Mouse (Mus musculus) neural tube, embryonic 15.5 days (tissue): ENCODE data around the gene Ptf1a. TPM values are rescaled to one million over a fixed set of nuclear protein-coding genes. Genes with fewer than 3 reads are reported as not detected.

Source experiments
- ATAC-seq: fragments of 200-750 bp; cut with Nextera tagmentation; 2 replicates; pipeline ENCODE4 v1.8.0; 2017; ENCODE audit warnings: mild to moderate bottlenecking, moderate TSS enrichment, moderate library complexity; ENCODE audit not compliant: low FRiP score
- H3K27ac ChIP-seq: fragments of 300-500 bp; sonication (generic); replicated peaks from 2 replicates; pipeline ENCODE4 v1.5.1; 2015; ENCODE audit warnings: mild to moderate bottlenecking, inconsistent platforms
- H3K27me3 ChIP-seq: fragments of 300-500 bp; sonication (generic); replicated peaks from 2 replicates; pipeline ENCODE4 v1.6.1; 2015; ENCODE audit warnings: inconsistent platforms
- H3K36me3 ChIP-seq: fragments of 300-500 bp; sonication (generic); 2 replicates; pipeline ENCODE4 v1.6.1; 2015; ENCODE audit warnings: inconsistent platforms
- H3K4me1 ChIP-seq: fragments of 300-500 bp; sonication (generic); 2 replicates; pipeline ENCODE4 v1.6.1; 2015; ENCODE audit warnings: inconsistent platforms
- H3K4me2 ChIP-seq: fragments of 300-500 bp; sonication (generic); 2 replicates; pipeline ENCODE4 v1.6.1; 2015; ENCODE audit warnings: inconsistent platforms, mild to moderate bottlenecking, moderate library complexity
- H3K4me3 ChIP-seq: fragments of 300-500 bp; sonication (generic); replicated peaks from 2 replicates; pipeline ENCODE4 v1.5.1; 2015; ENCODE audit warnings: mild to moderate bottlenecking, inconsistent platforms
- H3K9ac ChIP-seq: fragments of 300-500 bp; sonication (generic); replicated peaks from 2 replicates; pipeline ENCODE4 v1.6.1; 2015; ENCODE audit warnings: mild to moderate bottlenecking, inconsistent platforms
- H3K9me3 ChIP-seq: fragments of 300-500 bp; sonication (generic); replicated peaks from 2 replicates; pipeline ENCODE4 v1.6.1; 2016; ENCODE audit warnings: inconsistent platforms
- WGBS: fragments of 180-500 bp; shearing (Covaris S2); methylation state at CpG from one replicate; pipeline ENCODE4 v1.1.7; 2015; ENCODE audit warnings: mixed read lengths; 5-methylcytosine and 5-hydroxymethylcytosine counted together
- polyA plus RNA-seq: library from polyadenylated mRNA; unstranded; fragments of >200 nt; fragmentation: Nextera tagmentation; extraction: Ambion mirVana; gene quantifications from 2 replicates; pipeline ENCODE4 v1.2.1, GENCODE M21; 2015

Ptf1a gene
- 0.23 TPM in 1 of 2 replicates, not detected in the other for polyA plus RNA-seq

DNA sequence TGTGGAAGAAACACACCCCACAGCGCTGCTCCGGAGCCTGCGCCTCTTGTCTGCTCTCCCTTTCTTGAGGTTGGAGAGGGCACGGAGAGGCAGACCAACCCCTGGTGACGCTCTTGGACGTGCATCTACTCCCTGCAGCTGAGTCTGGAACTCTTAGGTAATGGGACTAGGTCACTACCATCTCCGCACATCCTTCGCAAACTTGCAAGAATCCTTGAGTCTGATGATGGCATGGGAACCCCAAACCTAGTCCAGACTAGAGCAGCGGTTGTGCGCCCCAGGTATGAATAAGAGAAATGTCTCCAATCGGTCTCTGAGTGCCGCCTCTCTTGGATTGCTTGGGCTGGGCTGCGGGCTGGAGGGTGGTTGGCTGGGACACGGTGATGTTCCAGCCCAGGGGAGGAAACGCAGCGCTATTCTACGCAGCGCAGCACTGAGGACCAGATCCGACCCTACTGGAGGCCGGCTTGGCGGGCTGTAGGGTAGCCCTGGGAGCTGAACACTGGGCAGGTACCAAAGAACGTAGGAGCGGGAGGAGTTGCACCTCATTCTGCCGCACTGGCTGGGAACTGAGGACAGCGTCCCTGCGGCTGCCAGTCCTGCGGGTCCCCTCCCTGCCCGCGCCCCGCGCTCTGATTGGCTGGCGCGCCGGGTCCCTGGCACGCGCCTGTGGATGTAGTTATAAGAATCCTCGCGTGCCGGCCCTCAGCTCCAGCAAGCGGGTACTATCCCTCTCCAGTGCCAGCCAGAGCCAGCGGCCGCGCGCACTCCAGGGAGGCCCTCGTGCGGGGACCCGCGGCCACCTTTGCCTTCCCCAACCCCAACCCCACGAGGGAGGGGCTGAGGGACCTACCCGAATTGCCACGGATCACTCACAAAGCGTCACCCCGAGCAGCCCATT lies at the start of gene Ptf1a:
Gene Ptf1a, plus strand, starts transcription at position 733 of the 901 bp plus-strand sequence.
- Histone ChIP-seq H3K36me3 (no peaks in the 10 kb centered on the region), H3K4me2 (peak within 1 kb of the TSS; percentile 67), H3K9me3 (no peaks in the 10 kb centered on the region), H3K27me3 (peaks cover 92% of the 10 kb centered on the region), H3K4me3 (peak within 1 kb of the TSS; percentile 41), H3K4me1 (peaks cover 31% of the 10 kb centered on the region), H3K27ac (no peak within 1 kb of the TSS), H3K9ac (peak within 1 kb of the TSS; percentile 11; the same call in 1 of the 2 replicates)
- WGBS, result under 1% methylated on average over 53 of the region's 53 CpGs
- peak; percentile 69 for ATAC-seq

DNA sequence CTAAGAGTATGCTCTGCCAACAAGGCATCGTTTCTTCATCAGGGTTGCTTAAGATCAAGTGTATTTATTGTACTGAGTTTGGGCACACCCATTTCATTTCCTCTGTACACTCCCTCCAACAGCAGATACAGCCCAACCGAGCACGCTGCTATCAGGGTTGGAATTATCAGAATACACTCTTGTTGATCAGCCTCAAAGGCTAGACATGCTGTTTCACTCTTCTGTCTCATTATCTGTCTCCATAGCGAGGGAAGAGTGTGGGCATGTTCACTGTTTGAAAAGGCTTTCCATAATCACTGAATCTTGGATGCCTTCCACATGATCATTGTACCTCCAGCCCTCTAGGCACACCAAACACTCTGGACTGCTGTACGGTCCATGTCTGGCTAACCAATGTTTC lies 40.1 kb upstream of the Ptf1a start:
- H3K36me3 ChIP-seq, result no peaks in the 10 kb centered on the region
- 79% methylated on average over 5 of the region's 5 CpGs for WGBS
- H3K27me3 ChIP-seq, result no peaks in the 10 kb centered on the region
- H3K4me2 ChIP-seq, result no peak overlapping the region
- H3K27ac ChIP-seq, result no peak overlapping the region
- no peaks in the 10 kb centered on the region for H3K9me3 ChIP-seq
- no peak overlapping the region for H3K9ac ChIP-seq
- no peak for ATAC-seq
- no peak overlapping the region for H3K4me3 ChIP-seq
- no peaks in the 10 kb centered on the region for H3K4me1 ChIP-seq

DNA sequence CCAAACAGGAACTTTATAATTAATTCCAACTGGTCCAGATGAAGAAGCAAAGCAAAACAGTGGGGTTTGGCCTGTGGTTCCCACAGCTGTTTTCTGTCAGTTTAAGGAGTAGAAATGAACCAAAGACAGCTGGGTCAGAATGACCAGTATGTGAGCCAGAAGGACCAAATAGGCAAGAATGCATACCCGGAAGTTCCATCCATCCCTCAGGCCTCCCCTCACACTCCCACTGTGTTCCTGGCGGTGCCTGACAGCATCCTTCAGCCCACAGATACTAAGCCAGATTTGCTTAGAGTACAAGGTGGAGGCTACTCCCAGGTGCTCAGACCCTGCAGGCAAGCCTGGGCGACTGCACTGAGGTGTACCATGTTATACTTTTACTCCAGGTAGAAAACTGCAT lies 38.9 kb upstream of the Ptf1a start:
- 83% methylated on average over 3 of the region's 3 CpGs for WGBS
- no peak overlapping the region for H3K27ac ChIP-seq
- no peaks in the 10 kb centered on the region for H3K9me3 ChIP-seq
- H3K4me2 ChIP-seq, result no peak overlapping the region
- no peaks in the 10 kb centered on the region for H3K4me1 ChIP-seq
- H3K4me3 ChIP-seq, result no peak overlapping the region
- no peak for ATAC-seq
- H3K36me3 ChIP-seq, result no peaks in the 10 kb centered on the region
- no peak overlapping the region for H3K9ac ChIP-seq
- no peaks in the 10 kb centered on the region for H3K27me3 ChIP-seq

DNA sequence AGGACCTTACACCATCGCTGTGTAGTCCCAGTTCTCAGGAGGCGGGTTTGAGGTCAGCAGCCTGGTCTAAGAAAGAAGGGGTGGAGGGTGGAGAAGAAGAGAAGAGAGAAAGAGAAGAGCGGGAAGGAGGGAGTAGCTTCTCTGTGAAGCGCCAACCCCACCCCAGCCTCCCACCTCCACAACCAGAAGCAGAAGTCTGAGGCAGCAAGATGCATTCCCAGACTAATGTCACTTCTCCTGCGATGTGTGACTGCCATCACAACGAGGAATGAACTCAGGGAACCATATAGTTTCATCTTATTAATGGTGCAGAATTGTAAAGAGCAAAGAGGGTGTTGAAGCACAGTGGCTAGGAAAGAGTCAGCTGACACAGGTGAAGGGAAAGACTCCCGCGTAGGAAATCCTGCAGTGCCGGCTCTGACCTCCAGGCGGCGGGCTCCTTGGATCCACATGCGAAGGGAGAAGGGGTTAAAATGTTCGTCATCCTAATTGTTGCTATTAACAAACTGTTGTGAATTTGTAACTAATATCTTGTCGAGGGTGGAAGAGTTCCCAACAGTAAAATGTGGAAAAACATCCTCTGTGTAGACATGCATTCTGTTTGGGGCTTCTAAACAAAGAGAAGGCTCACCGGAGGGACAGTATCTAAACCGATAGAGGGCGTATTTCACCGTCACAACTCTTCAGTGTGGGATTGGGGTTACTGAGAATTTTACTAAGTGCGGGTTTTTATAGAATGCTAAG lies 31.1 kb upstream of the Ptf1a start:
- peak; percentile 76 for ATAC-seq
- peak overlapping the region; percentile 31; the same call in 1 of the 2 replicates for H3K9ac ChIP-seq
- H3K4me1 ChIP-seq, result no peaks in the 10 kb centered on the region
- H3K36me3 ChIP-seq, result no peaks in the 10 kb centered on the region
- peak overlapping the region; percentile 36 for H3K4me3 ChIP-seq
- peaks cover 5% of the 10 kb centered on the region for H3K27me3 ChIP-seq
- H3K27ac ChIP-seq, result no peak overlapping the region
- peak overlapping the region; percentile 65 for H3K4me2 ChIP-seq
- H3K9me3 ChIP-seq, result no peaks in the 10 kb centered on the region
- WGBS, result 22% methylated on average over 19 of the region's 19 CpGs

DNA sequence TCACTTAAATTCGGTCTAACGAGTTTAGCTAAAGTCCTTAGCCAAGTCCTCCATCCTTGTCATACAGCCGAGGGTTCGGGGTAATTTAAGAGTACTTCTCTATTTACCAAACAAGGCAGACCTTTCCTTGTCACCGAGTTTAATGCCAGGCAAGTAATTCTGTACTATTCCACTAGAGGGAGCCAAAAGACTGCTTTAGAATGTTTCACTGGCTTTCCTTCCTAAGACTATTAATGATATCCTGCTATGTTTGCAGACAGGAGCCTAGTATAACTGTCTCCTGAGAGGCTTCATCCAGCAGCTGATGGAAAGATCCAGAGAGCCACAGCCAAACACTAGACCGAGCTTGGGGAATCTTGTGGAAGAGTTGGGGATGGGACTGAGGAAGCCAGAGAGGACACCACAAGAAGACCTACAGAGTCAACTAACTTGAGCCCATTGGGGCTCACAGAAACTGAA lies 30.4 kb upstream of the Ptf1a start:
- Histone ChIP-seq H3K4me1 (no peaks in the 10 kb centered on the region), H3K27ac (no peak overlapping the region), H3K9ac (peak overlapping the region; percentile 31; the same call in 1 of the 2 replicates), H3K27me3 (peaks cover 5% of the 10 kb centered on the region), H3K4me3 (peak overlapping the region; percentile 36), H3K36me3 (no peaks in the 10 kb centered on the region), H3K4me2 (peak overlapping the region; percentile 65), H3K9me3 (no peaks in the 10 kb centered on the region)
- peak; percentile 78 for ATAC-seq
- WGBS, result 3% methylated on average over 6 of the region's 6 CpGs

DNA sequence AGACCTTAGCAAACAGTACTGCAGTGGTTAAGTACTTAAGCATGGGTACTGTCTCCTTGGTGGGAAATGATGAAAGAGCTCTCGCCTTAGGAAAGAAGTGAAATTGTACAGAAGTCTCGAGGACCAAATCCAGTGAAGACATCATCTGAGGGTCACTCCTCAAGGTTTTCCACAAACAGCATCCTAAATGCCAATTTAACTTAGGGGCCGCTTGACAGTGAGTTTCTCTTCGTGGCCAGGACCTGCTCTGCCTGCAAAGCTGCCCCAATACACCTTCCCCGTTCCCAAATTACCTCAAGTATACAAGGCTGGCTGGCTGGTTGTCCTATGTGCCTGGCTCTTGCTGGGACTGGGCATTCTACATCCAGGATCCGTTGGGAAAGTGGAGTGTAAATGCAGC lies 29.4 kb upstream of the Ptf1a start:
- WGBS, result 76% methylated on average over 6 of the region's 6 CpGs
- H3K36me3 ChIP-seq, result no peaks in the 10 kb centered on the region
- no peak for ATAC-seq
- no peak overlapping the region for H3K4me2 ChIP-seq
- no peak overlapping the region for H3K4me3 ChIP-seq
- no peaks in the 10 kb centered on the region for H3K4me1 ChIP-seq
- H3K9me3 ChIP-seq, result no peaks in the 10 kb centered on the region
- no peak overlapping the region for H3K27ac ChIP-seq
- H3K27me3 ChIP-seq, result peaks cover 5% of the 10 kb centered on the region
- no peak overlapping the region for H3K9ac ChIP-seq

DNA sequence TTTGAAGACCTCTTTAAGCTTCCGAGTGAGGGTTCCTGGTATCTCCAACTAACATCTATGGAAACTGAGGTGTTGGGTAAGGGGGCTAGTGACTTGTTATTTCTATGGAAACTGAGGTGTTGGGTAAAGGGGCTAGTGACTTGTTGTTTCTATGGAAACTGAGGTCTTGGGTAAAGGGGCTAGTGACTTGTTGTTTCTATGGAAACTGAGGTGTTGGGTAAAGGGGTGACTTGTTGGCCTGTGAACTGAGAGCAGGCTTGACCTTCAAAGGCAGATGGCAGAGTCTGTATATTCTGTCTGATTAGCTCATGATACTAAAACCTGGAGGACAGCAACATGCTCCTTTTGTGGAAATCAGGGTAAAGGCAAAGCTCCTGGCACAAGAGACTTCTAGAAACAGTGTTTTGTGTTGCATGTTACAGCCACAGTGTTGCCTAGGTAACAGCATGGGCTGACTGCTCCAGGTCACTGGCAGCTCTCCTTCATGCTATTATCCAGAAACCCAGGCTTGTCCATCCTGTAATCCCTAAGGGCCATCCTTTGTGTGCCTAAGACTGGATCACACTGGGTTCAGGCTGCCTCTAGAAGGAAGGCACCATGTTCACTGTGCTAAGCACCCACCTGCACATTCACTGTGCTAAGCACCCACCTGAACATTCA lies 25.6 kb upstream of the Ptf1a start:
- Histone ChIP-seq H3K36me3 (no peaks in the 10 kb centered on the region), H3K27me3 (peaks cover 23% of the 10 kb centered on the region), H3K27ac (no peak overlapping the region), H3K9ac (no peak overlapping the region), H3K4me2 (no peak overlapping the region), H3K4me1 (no peaks in the 10 kb centered on the region), H3K9me3 (no peaks in the 10 kb centered on the region), H3K4me3 (no peak overlapping the region)
- WGBS, result 74% methylated on average over 1 of the region's 1 CpGs
- ATAC-seq, result peak; percentile 54; the same call in 1 of the 2 replicates

DNA sequence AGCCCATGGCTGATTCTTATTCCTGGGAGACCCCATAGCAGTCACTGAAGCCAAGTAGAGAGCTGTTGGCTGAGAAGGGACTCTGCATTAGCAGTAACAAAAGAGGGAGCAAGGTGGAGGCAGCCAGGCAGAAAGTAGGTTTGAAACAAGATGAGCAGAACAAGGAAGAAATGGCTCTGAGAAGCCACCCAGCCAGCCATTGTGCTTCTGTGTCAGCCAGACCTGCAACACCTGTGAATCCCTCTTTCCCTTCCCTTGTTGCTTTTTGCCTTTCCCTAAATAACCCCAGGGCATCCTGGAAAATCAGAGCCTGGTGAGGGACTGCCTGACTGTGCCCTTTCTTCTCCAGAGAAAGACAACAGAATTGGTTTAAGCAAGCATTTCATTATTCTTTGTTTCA lies 23.2 kb upstream of the Ptf1a start:
- peaks cover 38% of the 10 kb centered on the region for H3K27me3 ChIP-seq
- ATAC-seq, result no peak
- no peaks in the 10 kb centered on the region for H3K4me1 ChIP-seq
- no peaks in the 10 kb centered on the region for H3K9me3 ChIP-seq
- no peak overlapping the region for H3K4me3 ChIP-seq
- no peak overlapping the region for H3K27ac ChIP-seq
- H3K9ac ChIP-seq, result no peak overlapping the region
- no peaks in the 10 kb centered on the region for H3K36me3 ChIP-seq
- no peak overlapping the region for H3K4me2 ChIP-seq

DNA sequence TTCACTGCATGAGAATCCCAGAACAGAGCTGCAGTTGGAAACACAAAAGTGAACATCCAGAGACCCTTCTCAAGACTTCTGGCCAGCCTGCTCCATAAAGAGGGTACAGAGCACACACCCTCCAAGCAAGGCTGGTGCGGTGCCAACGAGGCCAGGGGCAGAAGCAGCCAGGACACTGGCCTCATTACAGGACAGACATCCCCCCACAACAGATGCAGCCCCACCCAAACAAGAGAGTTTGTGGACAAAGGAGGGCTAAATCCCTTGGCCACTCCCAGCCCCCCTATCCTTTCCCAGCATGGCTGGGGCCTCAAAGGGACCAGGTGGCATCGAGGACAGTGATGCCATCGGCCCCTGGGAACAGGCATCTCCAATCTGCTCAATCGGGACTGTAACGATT lies 22.4 kb upstream of the Ptf1a start:
- no peak for ATAC-seq
- WGBS, result 66% methylated on average over 6 of the region's 6 CpGs
- Histone ChIP-seq H3K4me3 (no peak overlapping the region), H3K36me3 (no peaks in the 10 kb centered on the region), H3K4me1 (no peaks in the 10 kb centered on the region), H3K9me3 (no peaks in the 10 kb centered on the region), H3K9ac (no peak overlapping the region), H3K27ac (no peak overlapping the region), H3K4me2 (no peak overlapping the region), H3K27me3 (peaks cover 44% of the 10 kb centered on the region)

DNA sequence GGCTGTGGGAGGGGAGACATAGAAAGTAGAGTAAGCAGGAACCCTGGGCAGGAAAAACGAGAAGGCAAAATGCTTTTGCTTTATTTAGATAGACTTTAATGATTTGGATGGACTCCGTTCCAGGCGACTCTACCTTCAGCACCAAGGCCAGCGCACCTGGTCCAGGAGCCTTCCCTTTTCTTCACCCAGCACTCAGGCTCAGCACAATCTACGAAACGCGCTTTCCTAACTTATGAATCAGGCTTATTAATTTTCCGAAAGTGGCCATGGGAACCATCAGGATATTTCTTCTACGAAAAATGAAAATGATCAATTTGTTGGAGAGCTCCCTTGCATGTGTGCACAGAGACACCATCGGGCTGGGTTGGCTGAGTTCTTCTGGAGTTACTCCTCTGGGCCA lies 16.4 kb upstream of the Ptf1a start:
- no peak overlapping the region for H3K4me2 ChIP-seq

More for the DNA sequence above, 16.4 kb upstream of the Ptf1a start:
- Histone ChIP-seq H3K9ac (no peak overlapping the region), H3K9me3 (no peaks in the 10 kb centered on the region), H3K4me1 (peaks cover 26% of the 10 kb centered on the region), H3K27ac (no peak overlapping the region), H3K27me3 (peaks cover 88% of the 10 kb centered on the region), H3K36me3 (no peaks in the 10 kb centered on the region), H3K4me3 (no peak overlapping the region)
- no peak for ATAC-seq
- 6% methylated on average over 10 of the region's 10 CpGs for WGBS
